Mouse (Mus musculus) C2C12 (cell line): ENCODE measurements at regions not wholly inside any gene's neighbourhood (a gene's known extent, or its start where the extent isn't known, plus 50 kb on each side); places are given as distances from the start of the nearest gene placed in this dataset.

ENCODE experiments used
- CTCF ChIP-seq: IDR thresholded peaks from one replicate; pipeline ENCODE4 v1.5.1; 2011; ENCODE audit not compliant: control insufficient read depth, insufficient read depth, insufficient read length
- MYOG ChIP-seq: IDR thresholded peaks from one replicate; pipeline ENCODE4 v1.6.1; 2011; ENCODE audit not compliant: control insufficient read depth, insufficient read length; ENCODE audit errors: extremely low read depth

GRCm38 (mm10) chr13:107483967-107484629 is 462.2 kb upstream of the Kif2a start:
- TF ChIP-seq MYOG (no peak), CTCF (no peak)
